Mouse (Mus musculus) stomach, postnatal 0 days (tissue): ENCODE data around the gene Samd10.

Experiments used
- CTCF ChIP-seq: IDR thresholded peaks from 2 replicates; pipeline ENCODE4 v1.5.1; 2016; ENCODE audit warnings: antibody characterized with exemption, low read depth, mild to moderate bottlenecking, moderate library complexity
- EP300 ChIP-seq: optimal IDR thresholded peaks from 2 replicates; pipeline ENCODE3; 2016; ENCODE audit warnings: antibody characterized with exemption

DNA sequence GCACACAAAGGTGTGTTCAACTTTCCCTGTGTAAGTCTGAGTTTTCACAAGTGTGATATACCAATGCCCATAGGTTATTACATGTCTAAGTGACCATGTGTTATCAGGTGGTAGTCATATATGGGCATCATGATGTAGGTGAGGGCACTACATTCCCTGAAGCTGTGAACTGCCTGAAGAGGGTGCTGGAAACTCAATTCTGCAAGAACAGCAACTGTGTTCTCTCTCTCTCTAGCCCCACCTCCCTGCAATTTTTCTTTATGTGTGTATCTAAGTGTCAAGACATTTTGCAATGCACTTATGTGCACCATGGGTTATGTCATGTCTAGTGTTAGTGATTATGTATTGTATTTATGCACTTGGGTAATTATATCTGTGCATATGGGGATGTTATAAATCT is 5.1 kb downstream of the Samd10 start:
- TF ChIP-seq CTCF (peak; percentile 53), EP300 (no peak)
